29 mouse cellular contexts compared by ENCODE assay signal in genomic region chr8:55031099-55031498, GRCm38 (mm10).
A peak's percentile ranks its signal among the peaks of the same experiment; 100 is the strongest.
DNase-seq lines count a peak whose midpoint lies in the region; ATAC-seq and TF ChIP-seq lines count a peak whose summit lies in the region.
"Had no signal": no experiment of that assay in that cellular context is flagged by ENCODE, and none has a peak within 500 bp of the region (broad histone marks: within the 10 kb centered on the region; RNA-seq: fewer than 3 reads in every experiment).

No protein-coding gene starts in this region.

- H3K27ac ChIP-seq in layer of hippocampus, adult 2 months, result peak overlapping the region; percentile 72; the same call in 1 of the 2 replicates
- H3K27ac ChIP-seq in midbrain, embryonic 14.5 days (replicated peaks; ENCODE audit: low read depth, low read length), result 0 out of 2 replicates have a peak overlapping the region, but pooled peaks have one; percentile 26
- H3K27ac ChIP-seq in midbrain, postnatal 0 days (ENCODE audit: low read depth, low read length), result no peak overlapping the region
- H3K27ac ChIP-seq: embryonic facial prominence, embryonic 13.5 days; embryonic facial prominence, embryonic 15.5 days; forebrain, embryonic 10.5 days; forebrain, embryonic 12.5 days had no signal

- H3K9me3 ChIP-seq in midbrain, embryonic 14.5 days (ENCODE audit: control insufficient read depth, low read length), result no peaks in the 10 kb centered on the region
- no peaks in the 10 kb centered on the region for H3K9me3 ChIP-seq in midbrain, postnatal 0 days (ENCODE audit: low read length)
- H3K9me3 ChIP-seq: embryonic facial prominence, embryonic 13.5 days; embryonic facial prominence, embryonic 15.5 days; forebrain, embryonic 10.5 days; forebrain, embryonic 12.5 days; G1E had no signal

- no peak overlapping the region for H3K4me2 ChIP-seq in midbrain, embryonic 14.5 days (ENCODE audit: low read length)
- no peak overlapping the region for H3K4me2 ChIP-seq in midbrain, postnatal 0 days (ENCODE audit: low read depth, low read length, poor library complexity, severe bottlenecking)
- H3K4me2 ChIP-seq: embryonic facial prominence, embryonic 13.5 days; embryonic facial prominence, embryonic 15.5 days; forebrain, embryonic 12.5 days had no signal

- no peak overlapping the region for H3K4me3 ChIP-seq in layer of hippocampus, adult 2 months
- H3K4me3 ChIP-seq in midbrain, embryonic 14.5 days (replicated peaks; ENCODE audit: low read depth, low read length), result no peak overlapping the region
- H3K4me3 ChIP-seq in midbrain, postnatal 0 days (ENCODE audit: low read depth, low read length), result no peak overlapping the region
- H3K4me3 ChIP-seq: embryonic facial prominence, embryonic 13.5 days; embryonic facial prominence, embryonic 15.5 days; erythroblast, embryonic 14.5 days; forebrain, embryonic 10.5 days; forebrain, embryonic 12.5 days had no signal

- DNase-seq in cerebellum, adult 9-10 months, result peak; percentile 53
- DNase-seq in cerebellum, adult 8-10 months, result no peak
- DNase-seq in layer of hippocampus, adult 2 months (ENCODE audit: low spot score in 2 of 2), result no peak
- DNase-seq in layer of hippocampus, postnatal 36 days, result no peak
- no peak for DNase-seq in midbrain, embryonic 14.5 days
- DNase-seq in midbrain, postnatal 0 days (ENCODE audit: low spot score), result no peak
- DNase-seq in brain, adult 2 months (ENCODE audit: low read depth, low spot score), result peak; percentile 58
- DNase-seq: adrenal gland, adult 8-10 months; adrenal gland, postnatal 14 days; adrenal gland, postnatal 36 days; B cell, adult 2 months; cerebellum, adult 11 months; cerebellum, adult 18-20 months; cerebellum, adult 9-11 months; cerebellum, postnatal 14 days; cerebellum, postnatal 36 days; embryo, embryonic 11 days had no signal

- no peaks in the 10 kb centered on the region for H3K36me3 ChIP-seq in midbrain, embryonic 14.5 days (ENCODE audit: control insufficient read depth, insufficient read depth, low read length)
- no peaks in the 10 kb centered on the region for H3K36me3 ChIP-seq in midbrain, postnatal 0 days (ENCODE audit: insufficient read depth, low read length)
- H3K36me3 ChIP-seq: embryonic facial prominence, embryonic 13.5 days; embryonic facial prominence, embryonic 15.5 days; forebrain, embryonic 10.5 days; forebrain, embryonic 12.5 days; G1E had no signal

- H3K4me1 ChIP-seq in midbrain, embryonic 14.5 days (ENCODE audit: control insufficient read depth, insufficient read depth, low read length), result peaks cover 29% of the 10 kb centered on the region
- H3K4me1 ChIP-seq in midbrain, postnatal 0 days (ENCODE audit: insufficient read depth, low read length), result peaks cover 5% of the 10 kb centered on the region
- H3K4me1 ChIP-seq: embryonic facial prominence, embryonic 13.5 days; embryonic facial prominence, embryonic 15.5 days had no signal

- no peak for ATAC-seq in midbrain, embryonic 14.5 days (ENCODE audit: low FRiP score, low TSS enrichment)
- ATAC-seq in midbrain, postnatal 0 days (ENCODE audit: low FRiP score), result no peak
- ATAC-seq: activated CD4-positive, CD25-positive, alpha-beta regulatory T cell, adult 4 months; CD4-positive, CD25-positive, alpha-beta regulatory T cell, adult 4 months; forebrain, embryonic 14.5 days; forebrain, embryonic 16.5 days; Patski had no signal

- no peaks in the 10 kb centered on the region for H3K27me3 ChIP-seq in midbrain, embryonic 14.5 days (ENCODE audit: control insufficient read depth, insufficient read depth, low read length)
- no peaks in the 10 kb centered on the region for H3K27me3 ChIP-seq in midbrain, postnatal 0 days (ENCODE audit: insufficient read depth, low read length)
- H3K27me3 ChIP-seq: CH12.LX; embryonic facial prominence, embryonic 13.5 days; embryonic facial prominence, embryonic 15.5 days; forebrain, embryonic 12.5 days had no signal

- TF ChIP-seq CTCF in layer of hippocampus, adult 2 months (conservative IDR thresholded peaks at IDR 0.05), result no peak
- no peak for TF ChIP-seq CTCF in midbrain, postnatal 0 days (IDR thresholded peaks at IDR 0.05)

- H3K9ac ChIP-seq in midbrain, embryonic 14.5 days (replicated peaks; ENCODE audit: low read length), result no peak overlapping the region
- no peak overlapping the region for H3K9ac ChIP-seq in midbrain, postnatal 0 days (replicated peaks; ENCODE audit: low read length, poor library complexity, severe bottlenecking)
- H3K9ac ChIP-seq: embryonic facial prominence, embryonic 13.5 days; embryonic facial prominence, embryonic 15.5 days; forebrain, embryonic 12.5 days had no signal

Comparison
In these comparisons a context has a peak if more than half of its experiments do, and no peak if none do; other contexts are left out.
1. DNase-seq: peak in cerebellum, adult 9-10 months (single experiment) and brain, adult 2 months (single experiment); none in cerebellum, adult 8-10 months (single experiment), layer of hippocampus, adult 2 months (0 of 2), layer of hippocampus, postnatal 36 days (0 of 2), midbrain, embryonic 14.5 days (single experiment) and midbrain, postnatal 0 days (single experiment).